Mouse (Mus musculus): Measurements from ENCODE around the gene Zscan20.
"Not testable (repeated sequence)": the region's sequence is repeated elsewhere in the genome, so short reads cannot be mapped to it uniquely, and the experiment has no call there.

DNA sequence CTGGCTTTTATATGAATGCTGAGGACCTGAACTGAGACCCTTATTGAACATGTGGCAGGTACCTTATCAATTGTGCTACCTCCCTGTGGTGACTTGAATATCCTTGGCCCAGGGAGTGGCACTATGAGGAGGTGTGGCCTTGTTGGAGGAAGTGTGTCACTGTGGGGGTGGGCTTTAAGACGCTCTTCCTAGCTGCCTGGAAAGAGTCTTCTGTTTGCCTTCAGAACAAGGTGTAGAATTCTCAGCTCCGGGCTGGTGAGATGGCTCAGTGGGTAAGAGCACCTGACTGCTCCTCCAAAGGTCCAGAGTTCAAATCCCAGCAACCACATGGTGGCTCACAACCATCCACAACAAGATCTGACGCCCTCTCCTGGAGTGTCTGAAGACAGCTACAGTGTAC is 1.8 kb upstream of the Zscan20 start:
- TF ChIP-seq POLR2A (IDR thresholded peaks at IDR 0.05; ENCODE audit: control insufficient read depth, extremely low read depth, insufficient read depth, low read length, poor library complexity); CTCF (IDR thresholded peaks at IDR 0.05; ENCODE audit: borderline replicate concordance, control insufficient read depth, extremely low read depth, insufficient read depth, low read length, poor library complexity): not testable (repeated sequence)

Data from thymus, adult 2 months (tissue).